Mouse (Mus musculus): ENCODE measurements at regions not wholly inside any gene's neighbourhood (a gene's known extent, or its start where the extent isn't known, plus 50 kb on each side); places are given as distances from the start of the nearest gene placed in this dataset.

DNA sequence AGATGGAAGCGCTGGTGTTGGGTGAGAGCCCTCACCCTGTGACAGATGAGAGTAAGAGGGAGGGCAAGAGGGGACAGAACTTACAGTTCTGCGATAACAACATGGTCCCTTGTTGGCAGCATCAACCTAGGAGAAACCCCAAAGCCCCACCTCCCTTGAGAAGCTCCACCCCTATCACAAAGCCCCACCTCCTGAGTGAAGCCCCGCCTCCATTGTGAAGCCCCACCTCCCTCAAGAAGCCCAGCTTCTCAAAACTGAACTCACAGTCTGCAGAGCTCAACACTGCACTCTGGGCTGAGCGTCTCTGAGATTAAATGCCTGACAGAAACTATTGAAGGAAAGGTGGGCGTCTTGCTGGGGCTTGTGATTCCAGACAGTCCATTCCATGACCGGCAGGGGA lies 131.6 kb downstream of the Cryba4 start:
- H3K4me1 ChIP-seq (ENCODE audit: control insufficient read depth in 1 of 2, insufficient read depth in 2 of 2): no peaks in the 10 kb centered on the region
- no peaks in the 10 kb centered on the region for H3K27me3 ChIP-seq (replicated peaks)
- H3K9me3 ChIP-seq (replicated peaks; ENCODE audit: low read length): peaks cover 96% of the 10 kb centered on the region

DNA sequence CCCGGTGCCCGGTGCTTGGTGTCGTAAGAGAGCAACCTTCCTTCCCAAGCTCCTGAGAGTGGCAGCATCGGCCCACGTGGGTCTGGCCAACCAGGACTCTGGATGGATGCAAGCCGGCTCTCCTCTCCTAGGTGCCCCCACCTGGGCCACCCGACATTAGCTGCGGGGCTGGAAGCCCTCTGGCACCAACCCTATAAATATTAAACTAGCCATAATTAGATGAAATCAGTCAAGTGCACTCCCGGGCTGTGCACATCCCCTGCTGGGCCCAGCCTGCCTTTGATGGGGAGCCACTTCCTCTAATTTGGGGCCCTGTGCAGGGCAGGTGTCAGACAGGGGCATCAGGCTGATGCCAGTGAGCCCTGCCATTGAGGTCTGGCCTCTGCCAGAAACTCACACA lies 130.8 kb downstream of the Cryba4 start:
- in situ Hi-C loops (cut with MboI; ENCODE audit: low pct_ligation_motif_present, low pct_unique_long_range_greater_than_20kb, low sequenced_read_pairs): no loop called here
- Histone ChIP-seq H3K79me2 (replicated peaks; ENCODE audit: control insufficient read depth, extremely low read depth, insufficient read depth, poor library complexity, severe bottlenecking) (no peaks in the 10 kb centered on the region), H3K4me2 (ENCODE audit: insufficient read depth, low read depth, poor library complexity, severe bottlenecking) (no peak overlapping the region), H3K9me3 (replicated peaks; ENCODE audit: low read length) (peaks cover 98% of the 10 kb centered on the region), H3K27me3 (replicated peaks) (no peaks in the 10 kb centered on the region), H3K27ac (ENCODE audit: insufficient read depth, low read depth) (no peak overlapping the region), H3K4me1 (ENCODE audit: control insufficient read depth in 1 of 2, insufficient read depth in 2 of 2) (no peaks in the 10 kb centered on the region), H3K9ac (ENCODE audit: insufficient read depth, low read depth) (no peak overlapping the region), H3K4me3 (replicated peaks in 1 of 3; ENCODE audit: low read depth in 2 of 3, low read length in 2 of 3, poor library complexity in 1 of 3) (no peak overlapping the region), H3K36me3 (replicated peaks in 1 of 2; ENCODE audit: control insufficient read depth in 1 of 2, insufficient read depth in 1 of 2, low read length in 1 of 2) (no peaks in the 10 kb centered on the region)
- DNase-seq (ENCODE audit: extremely low read depth): no peak
- dilution Hi-C loops (cut with MboI; ENCODE audit: extremely low pct_ligation_motif_present, extremely low pct_unique_long_range_greater_than_20kb, low sequenced_read_pairs): no loop called here
- no peak for TF ChIP-seq USF2 (conservative IDR thresholded peaks at IDR 0.05; ENCODE audit: low read depth, low read length)
- no peak for TF ChIP-seq ZC3H11A (IDR thresholded peaks at IDR 0.05; ENCODE audit: low read depth, low read length)
- no peak for TF ChIP-seq MAFK (IDR thresholded peaks at IDR 0.05; ENCODE audit: insufficient replicate concordance, low read length)
- TF ChIP-seq CTCF (conservative IDR thresholded peaks at IDR 0.05 in 1 of 2, IDR thresholded peaks at IDR 0.05 in 1 of 2; ENCODE audit: low read depth in 2 of 2, low read length in 2 of 2): no peak
- TF ChIP-seq ZKSCAN1 (IDR thresholded peaks at IDR 0.05; ENCODE audit: borderline replicate concordance, low read depth, low read length): no peak
- TF ChIP-seq CHD2 (IDR thresholded peaks at IDR 0.05; ENCODE audit: low read length): no peak
- no peak for TF ChIP-seq IRF4 (IDR thresholded peaks at IDR 0.05; ENCODE audit: low read depth, low read length)
- TF ChIP-seq MAZ (IDR thresholded peaks at IDR 0.05; ENCODE audit: low read depth, low read length): no peak
- TF ChIP-seq MEF2A (IDR thresholded peaks at IDR 0.05; ENCODE audit: borderline replicate concordance, low read depth, low read length): no peak
- no peak for TF ChIP-seq ELF1 (IDR thresholded peaks at IDR 0.05; ENCODE audit: low read depth, low read length)
- TF ChIP-seq BHLHE40 (IDR thresholded peaks at IDR 0.05; ENCODE audit: low read depth, low read length): no peak
- TF ChIP-seq TCF12 (IDR thresholded peaks at IDR 0.05; ENCODE audit: low read depth, low read length): no peak
- no peak for TF ChIP-seq E2F4 (IDR thresholded peaks at IDR 0.05; ENCODE audit: insufficient replicate concordance, low read depth, low read length)
- no peak for TF ChIP-seq RCOR1 (conservative IDR thresholded peaks at IDR 0.05; ENCODE audit: low read depth, low read length)
- no peak for TF ChIP-seq TBP (conservative IDR thresholded peaks at IDR 0.05; ENCODE audit: low read depth, low read length)
- no peak for TF ChIP-seq SMC3 (IDR thresholded peaks at IDR 0.05; ENCODE audit: low read depth, low read length)
- TF ChIP-seq POLR2A (IDR thresholded peaks at IDR 0.05; ENCODE audit: low read depth, low read length): no peak

More for the DNA sequence above, 131.6 kb downstream of the Cryba4 start:
- no peak overlapping the region for H3K4me2 ChIP-seq (ENCODE audit: insufficient read depth, low read depth, poor library complexity, severe bottlenecking)
- H3K4me3 ChIP-seq (replicated peaks in 1 of 3; ENCODE audit: low read depth in 2 of 3, low read length in 2 of 3, poor library complexity in 1 of 3): no peak overlapping the region
- H3K36me3 ChIP-seq (replicated peaks in 1 of 2; ENCODE audit: control insufficient read depth in 1 of 2, insufficient read depth in 1 of 2, low read length in 1 of 2): no peaks in the 10 kb centered on the region
- dilution Hi-C loops (cut with MboI; ENCODE audit: extremely low pct_ligation_motif_present, extremely low pct_unique_long_range_greater_than_20kb, low sequenced_read_pairs) (no loop called here), in situ Hi-C loops (cut with MboI; ENCODE audit: low pct_ligation_motif_present, low pct_unique_long_range_greater_than_20kb, low sequenced_read_pairs) (no loop called here)
- TF ChIP-seq SMC3 (IDR thresholded peaks at IDR 0.05; ENCODE audit: low read depth, low read length) (no peak), KAT2A (IDR thresholded peaks at IDR 0.05; ENCODE audit: insufficient replicate concordance, low read length) (no peak), POLR2A (IDR thresholded peaks at IDR 0.05; ENCODE audit: low read depth, low read length) (no peak), MAZ (IDR thresholded peaks at IDR 0.05; ENCODE audit: low read depth, low read length) (no peak), TBP (conservative IDR thresholded peaks at IDR 0.05; ENCODE audit: low read depth, low read length) (no peak), ZKSCAN1 (IDR thresholded peaks at IDR 0.05; ENCODE audit: borderline replicate concordance, low read depth, low read length) (no peak), ZC3H11A (IDR thresholded peaks at IDR 0.05; ENCODE audit: low read depth, low read length) (no peak), UBTF (IDR thresholded peaks at IDR 0.05; ENCODE audit: low read depth, low read length) (no peak), NRF1 (IDR thresholded peaks at IDR 0.05; ENCODE audit: low read depth, low read length) (no peak), JUND (conservative IDR thresholded peaks at IDR 0.05; ENCODE audit: low read depth, low read length) (no peak), CHD1 (IDR thresholded peaks at IDR 0.05; ENCODE audit: low read depth, low read length) (no peak), JUN (IDR thresholded peaks at IDR 0.05; ENCODE audit: insufficient read depth, low read depth, low read length) (no peak), USF2 (conservative IDR thresholded peaks at IDR 0.05; ENCODE audit: low read depth, low read length) (no peak), CHD2 (IDR thresholded peaks at IDR 0.05; ENCODE audit: low read length) (no peak), PAX5 (IDR thresholded peaks at IDR 0.05; ENCODE audit: low read length) (no peak), MXI1 (IDR thresholded peaks at IDR 0.05; ENCODE audit: low read depth, low read length) (no peak), ZMIZ1 (IDR thresholded peaks at IDR 0.05; ENCODE audit: low read depth, low read length) (no peak)
- no peaks in the 10 kb centered on the region for H3K79me2 ChIP-seq (replicated peaks; ENCODE audit: control insufficient read depth, extremely low read depth, insufficient read depth, poor library complexity, severe bottlenecking)
- DNase-seq (ENCODE audit: extremely low read depth): no peak
- H3K27ac ChIP-seq (ENCODE audit: insufficient read depth, low read depth): no peak overlapping the region
- H3K9ac ChIP-seq (ENCODE audit: insufficient read depth, low read depth): no peak overlapping the region

Measured in CH12.LX (cell line).